Mouse (Mus musculus) forebrain, embryonic 15.5 days (tissue): ENCODE data around the gene Ccl24. TPM values are rescaled to one million over a fixed set of nuclear protein-coding genes. Genes with fewer than 3 reads are reported as not detected.

Experiments used
- polyA plus RNA-seq: library from polyadenylated mRNA; unstranded; fragments of >200 nt; fragmentation: Nextera tagmentation; extraction: Ambion mirVana; gene quantifications from 2 replicates; pipeline ENCODE4 v1.2.1, GENCODE M21; 2015

Ccl24 gene
- polyA plus RNA-seq, 1 experiment from 2014 or later: 1.1 TPM

Other genes starting within 250 kb of the Ccl24 start
- gene Fkbp6, start 223.0 kb downstream of the Ccl24 start, polyA plus RNA-seq: 0.18 TPM in 1 of 2 replicates, not detected in the other
- not detected in 2 replicates for gene Trim50, start 219.8 kb downstream of the Ccl24 start, polyA plus RNA-seq
- gene Nsun5, start 203.1 kb downstream of the Ccl24 start, polyA plus RNA-seq: 40.3 and 40.7 TPM in 2 replicates
- gene Pom121, start 178.5 kb downstream of the Ccl24 start, polyA plus RNA-seq: 13.2 and 13.7 TPM in 2 replicates
- 29.2 and 31.7 TPM in 2 replicates for gene Hip1, start 27.9 kb downstream of the Ccl24 start, polyA plus RNA-seq
- not detected in 2 replicates for gene Ccl26, start 9.5 kb downstream of the Ccl24 start, polyA plus RNA-seq
- 61.0 and 61.5 TPM in 2 replicates for gene Rhbdd2, start 59.6 kb upstream of the Ccl24 start, polyA plus RNA-seq
- 108 and 111 TPM in 2 replicates for gene Por, start 97.0 kb upstream of the Ccl24 start, polyA plus RNA-seq
- 74.9 and 80.7 TPM in 2 replicates for gene Tmem120a, start 171.4 kb upstream of the Ccl24 start, polyA plus RNA-seq
- gene Styxl1, start 205.3 kb upstream of the Ccl24 start, polyA plus RNA-seq: 0.34 TPM in 2 replicates
- gene Mdh2, start 205.4 kb upstream of the Ccl24 start, polyA plus RNA-seq: 554 and 557 TPM in 2 replicates
- gene Srrm3, start 233.8 kb upstream of the Ccl24 start, polyA plus RNA-seq: 56.0 and 61.2 TPM in 2 replicates